Mouse (Mus musculus) frontal cortex, postnatal 10 days (tissue): ENCODE measurements around the gene Rgs8.
A peak's percentile ranks its signal among the peaks of the same experiment; 100 is the strongest.

ENCODE experiments used
- DNase-seq, 2 experiments: peaks; one replicate each; pipeline ENCODE4 v3.0.0; 2022; ENCODE audit warnings: low spot score in 2 of 2, mixed read lengths in 1 of 2

Gene Rgs8

GRCm38 (mm10) chr1:153652938-153653623 lies at the start of gene Rgs8:
Gene Rgs8 (plus strand): TSS chr1:153653025.
- no peak for DNase-seq

GRCm38 (mm10) chr1:153617340-153617830 lies 35.4 kb upstream of the Rgs8 start:
- no peak for DNase-seq

GRCm38 (mm10) chr1:153623036-153623435 lies 29.8 kb upstream of the Rgs8 start:
- DNase-seq = no peak

- no peak for DNase-seq
These were observed 20.1 kb upstream of the Rgs8 start for GRCm38 (mm10) chr1:153632686-153633085.

- no peak for DNase-seq
These were observed 17.8 kb upstream of the Rgs8 start for GRCm38 (mm10) chr1:153635056-153635455.

GRCm38 (mm10) chr1:153635521-153635920 lies 17.3 kb upstream of the Rgs8 start:
- peak; percentile 21 to 44 for DNase-seq

- DNase-seq = no peak
These were observed 16.0 kb upstream of the Rgs8 start for GRCm38 (mm10) chr1:153636821-153637220.

- DNase-seq = peak in 1 of 2 experiments; percentile 34
These were observed 11.3 kb upstream of the Rgs8 start for GRCm38 (mm10) chr1:153641492-153641939.

- peak; percentile 59 to 66 for DNase-seq
These were observed 10.8 kb upstream of the Rgs8 start for GRCm38 (mm10) chr1:153641940-153642501.

- DNase-seq = no peak
These were observed 849 bp downstream of the Rgs8 start for GRCm38 (mm10) chr1:153653674-153654073.

- DNase-seq = no peak
These were observed 6.8 kb downstream of the Rgs8 start for GRCm38 (mm10) chr1:153659666-153660065.

- DNase-seq = no peak
These were observed 8.3 kb downstream of the Rgs8 start for GRCm38 (mm10) chr1:153660982-153661688.

- no peak for DNase-seq
These were observed 8.8 kb downstream of the Rgs8 start for GRCm38 (mm10) chr1:153661689-153662002.

GRCm38 (mm10) chr1:153662362-153662761 lies 9.5 kb downstream of the Rgs8 start:
- no peak for DNase-seq

- DNase-seq = peak in 1 of 2 experiments; percentile 40
These were observed 12.4 kb downstream of the Rgs8 start for GRCm38 (mm10) chr1:153665066-153665715.

GRCm38 (mm10) chr1:153666236-153666635 lies 13.4 kb downstream of the Rgs8 start:
- no peak for DNase-seq

- DNase-seq = no peak
These were observed 14.5 kb downstream of the Rgs8 start for GRCm38 (mm10) chr1:153667244-153667727.

- no peak for DNase-seq
These were observed 15.0 kb downstream of the Rgs8 start for GRCm38 (mm10) chr1:153667781-153668180.

GRCm38 (mm10) chr1:153669086-153669485 lies 16.3 kb downstream of the Rgs8 start:
- DNase-seq = no peak

GRCm38 (mm10) chr1:153669728-153670127 lies 16.9 kb downstream of the Rgs8 start:
- no peak for DNase-seq

GRCm38 (mm10) chr1:153671352-153671751 lies 18.5 kb downstream of the Rgs8 start:
- no peak for DNase-seq

GRCm38 (mm10) chr1:153672698-153673097 lies 19.9 kb downstream of the Rgs8 start:
- DNase-seq = no peak
